Mouse (Mus musculus): ENCODE measurements around the gene Zfyve27. TPM values are rescaled to one million over a fixed set of nuclear protein-coding genes. Genes with fewer than 3 reads are reported as not detected.
A peak's percentile ranks its signal among the peaks of the same experiment; 100 is the strongest.

Gene Zfyve27
- total RNA-seq (2021) = 10 to 100 TPM; 78.2 to 85.1 TPM
- long read RNA-seq, experiment 1, full-length matches to known transcripts = 42 of 89 reads
- long read RNA-seq, experiment 1, partial matches to known transcripts = 11 of 89 reads
- long read RNA-seq, experiment 1, other reads (novel, unspliced or antisense) = 36 of 89 reads
- long read RNA-seq, experiment 2, full-length matches to known transcripts = 22 of 47 reads
- long read RNA-seq, experiment 2, partial matches to known transcripts = 3 of 47 reads
- long read RNA-seq, experiment 2, other reads (novel, unspliced or antisense) = 22 of 47 reads

DNA sequence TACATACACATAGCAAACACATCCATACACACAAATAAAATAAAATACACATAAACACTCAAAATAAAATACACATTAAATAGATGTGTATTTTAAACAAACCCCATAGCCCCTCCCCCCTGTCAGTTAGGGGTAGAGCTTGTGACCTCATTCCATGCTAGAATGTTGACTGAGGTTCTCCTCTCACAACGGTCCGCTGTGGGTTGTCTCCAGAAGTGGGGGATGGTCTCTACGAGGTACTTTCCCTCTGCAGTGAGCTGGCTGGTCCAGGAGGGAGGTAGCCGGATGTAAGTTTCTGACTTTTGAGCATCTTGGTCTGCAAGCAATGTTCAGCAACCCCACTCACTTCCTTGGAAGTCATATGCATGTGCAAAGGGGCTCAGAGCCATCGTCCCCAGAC, at the start of gene Zfyve27:
TSS of gene Zfyve27 (plus strand) at position 188 of the 400 bp plus-strand sequence.
- DNase-seq (ENCODE audit: low spot score in 2 of 2) = no peak

DNA sequence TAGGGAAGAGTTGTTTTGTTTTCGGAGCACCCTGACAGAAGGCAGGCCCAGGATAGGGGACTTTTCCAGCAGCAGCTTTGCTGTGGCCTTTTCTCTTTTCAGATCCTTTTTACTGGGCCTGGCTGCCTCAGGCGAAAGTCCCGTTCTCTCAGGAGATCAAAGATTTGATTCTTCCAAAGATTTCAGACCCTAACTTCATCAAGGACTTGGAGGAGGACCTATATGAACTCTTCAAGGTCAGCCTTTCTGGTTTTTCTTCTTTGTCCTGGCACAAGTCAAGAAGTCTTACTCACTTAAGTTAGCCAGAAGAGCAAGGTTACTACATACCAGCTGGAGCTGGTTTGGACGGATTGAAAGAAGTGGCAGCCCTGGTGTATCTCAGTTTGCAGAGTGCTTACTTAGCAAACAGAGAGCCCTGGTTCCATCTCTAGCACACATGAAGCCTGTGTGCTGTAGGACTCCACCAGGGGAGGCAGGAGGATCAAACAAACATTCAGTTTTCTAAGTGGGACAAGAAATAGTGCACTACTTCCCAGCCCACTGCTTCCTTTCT, 47.9 kb upstream of the Zfyve27 start:
- DNase-seq (ENCODE audit: low spot score in 2 of 2) = no peak

DNA sequence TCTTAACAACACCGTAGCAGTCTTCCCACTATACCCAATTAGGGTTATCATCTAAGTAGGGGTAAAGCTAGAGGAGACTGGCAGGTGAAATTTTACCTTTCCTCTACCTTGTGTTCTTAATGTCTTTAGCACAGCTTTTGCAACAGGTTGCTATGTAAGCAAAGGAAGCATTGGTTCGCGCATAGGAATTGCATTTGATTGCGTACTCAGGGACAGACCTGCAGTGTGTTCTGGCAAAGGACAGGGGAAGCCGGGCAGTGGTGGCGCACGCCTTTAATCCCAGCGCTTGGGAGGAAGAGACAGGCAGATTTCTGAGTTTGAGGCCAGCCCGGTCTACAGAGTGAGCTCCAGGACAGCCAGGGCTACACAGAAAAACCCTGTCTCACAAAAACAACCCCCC, 45.6 kb upstream of the Zfyve27 start:
- DNase-seq (ENCODE audit: low spot score in 2 of 2) = no peak

DNA sequence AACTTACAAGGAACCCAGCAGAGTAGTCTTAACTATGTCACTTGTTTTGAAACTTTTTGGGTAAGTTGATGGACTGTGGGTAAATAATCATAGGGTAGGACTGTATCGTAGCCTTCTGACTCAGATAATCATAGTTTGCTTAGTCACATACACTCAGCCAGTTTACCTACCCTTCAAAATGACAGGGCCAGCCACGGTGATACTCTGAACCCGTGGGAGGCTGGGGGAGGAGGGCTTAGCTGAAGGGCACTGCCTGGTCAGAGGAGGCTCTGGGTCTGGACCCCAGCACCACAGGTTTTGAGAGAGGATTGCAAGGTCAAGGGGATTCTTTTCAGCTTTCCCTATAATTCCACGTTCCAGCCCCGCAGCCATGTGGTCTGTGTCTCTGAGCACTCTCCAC, 45.2 kb upstream of the Zfyve27 start:
- DNase-seq (ENCODE audit: low spot score in 2 of 2) = no peak

DNA sequence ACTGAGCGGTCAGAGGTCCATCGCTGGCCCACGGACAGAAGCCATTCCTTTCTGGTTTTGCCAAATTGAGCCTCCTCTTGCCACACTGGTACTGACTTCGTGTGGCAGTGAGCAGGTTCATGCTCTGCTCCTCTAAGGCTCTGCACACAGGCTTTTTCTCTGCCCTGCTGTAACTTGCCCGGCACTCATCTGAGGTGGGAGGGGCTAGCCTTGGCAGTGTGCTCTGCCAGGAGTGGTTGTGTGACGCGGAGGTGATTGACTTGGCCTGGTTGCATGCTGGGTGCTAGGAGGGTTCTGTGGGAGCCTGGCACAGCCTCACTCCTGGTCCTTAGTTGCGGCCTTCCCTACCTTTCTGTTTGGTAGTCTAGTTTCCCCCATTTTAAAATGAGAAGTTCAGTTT, 43.3 kb upstream of the Zfyve27 start:
- no peak for DNase-seq (ENCODE audit: low spot score in 2 of 2)

DNA sequence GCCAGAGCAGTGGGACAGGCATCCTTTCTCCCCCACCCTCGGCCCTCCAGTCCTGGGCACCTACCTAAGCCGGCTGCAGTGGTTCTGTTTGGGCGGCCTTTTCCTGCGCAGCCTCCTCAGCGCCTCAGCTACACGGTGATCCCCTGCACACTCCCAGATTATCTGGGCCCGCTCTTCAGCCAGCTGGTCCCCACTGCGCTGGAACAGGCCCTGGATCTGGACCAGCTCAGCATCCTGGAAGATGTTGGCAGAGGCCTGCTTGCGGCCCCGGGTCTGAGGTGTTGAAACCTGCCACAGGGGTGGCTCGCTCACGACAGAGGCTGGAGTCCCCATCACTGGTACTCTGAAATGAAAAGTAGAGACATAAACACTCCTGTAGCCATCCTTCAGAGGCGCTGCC, 39.1 kb upstream of the Zfyve27 start:
- peak in 1 of 2 experiments; percentile 14 for DNase-seq (ENCODE audit: low spot score in 2 of 2)

DNA sequence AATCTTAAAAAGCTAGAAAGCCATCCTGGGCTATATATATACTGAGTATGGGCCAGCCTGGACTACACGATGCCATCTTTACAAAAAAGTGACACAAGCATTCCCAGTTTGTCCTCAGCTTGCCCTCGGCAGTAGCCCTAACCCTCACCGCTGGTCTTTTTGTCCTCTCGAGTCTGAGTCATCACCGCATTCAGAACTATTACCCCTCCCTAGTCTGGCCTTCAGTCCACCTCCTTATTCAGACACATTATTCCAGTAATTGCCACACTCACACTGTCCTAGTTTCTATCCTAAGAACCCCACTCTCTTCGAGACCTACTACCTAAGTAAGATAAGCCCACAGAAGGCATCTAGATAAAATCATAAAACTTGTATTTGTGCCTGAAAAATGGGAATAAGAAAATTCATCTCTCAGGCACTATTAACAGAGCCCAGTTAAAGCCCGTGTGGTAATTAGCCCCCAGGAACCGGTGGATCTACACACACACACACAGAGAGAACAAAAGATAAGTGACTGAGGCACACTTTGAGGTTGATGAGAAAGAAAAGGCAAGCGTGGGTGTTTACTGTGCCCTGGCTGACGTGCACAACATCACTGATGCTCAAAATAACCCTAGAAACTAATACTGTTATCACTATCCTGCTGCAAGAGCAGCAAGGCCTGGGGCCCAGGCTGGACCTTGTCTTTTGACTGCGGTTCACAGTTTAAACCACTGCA, 38.1 kb upstream of the Zfyve27 start:
- no peak for DNase-seq (ENCODE audit: low spot score in 2 of 2)

DNA sequence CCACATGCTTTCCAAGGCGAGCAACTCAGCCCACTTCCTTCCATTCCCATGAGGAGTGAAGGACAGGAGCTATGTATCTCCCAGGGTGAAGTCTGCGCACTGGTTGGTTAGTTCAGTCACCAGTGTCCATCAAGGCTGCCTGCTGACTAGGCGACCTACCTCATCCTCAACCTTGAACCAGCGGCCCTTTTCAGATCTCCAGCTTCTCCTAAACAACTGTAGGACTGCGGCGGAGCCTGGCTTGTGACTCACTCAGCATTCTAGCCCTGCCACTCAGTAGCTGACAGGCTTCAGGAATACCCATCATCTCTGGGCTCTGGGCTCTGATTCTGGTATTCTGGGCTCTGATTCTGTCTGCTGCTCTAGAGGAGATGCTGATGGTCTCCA, 37.5 kb upstream of the Zfyve27 start:
- DNase-seq (ENCODE audit: low spot score in 2 of 2) = no peak

DNA sequence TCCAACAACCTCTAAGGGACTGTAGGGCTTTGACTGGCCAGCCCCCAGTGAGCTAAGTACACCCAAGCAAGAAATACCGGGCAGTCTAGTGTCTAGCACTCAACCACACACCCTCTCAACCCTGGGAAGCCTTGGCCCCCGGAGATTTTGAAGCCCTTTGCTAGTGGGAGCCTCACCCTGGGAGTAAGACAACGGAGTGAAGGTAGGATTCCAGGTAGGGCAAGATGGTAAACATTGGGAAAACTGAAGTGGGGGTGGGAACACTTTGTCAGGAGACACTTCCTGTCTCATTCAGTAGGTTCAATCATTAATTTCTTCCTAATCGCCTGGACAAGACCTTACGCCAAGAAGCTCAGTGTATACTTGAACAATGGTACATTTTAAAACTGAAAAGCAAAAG, 36.7 kb upstream of the Zfyve27 start:
- no peak for DNase-seq (ENCODE audit: low spot score in 2 of 2)

DNA sequence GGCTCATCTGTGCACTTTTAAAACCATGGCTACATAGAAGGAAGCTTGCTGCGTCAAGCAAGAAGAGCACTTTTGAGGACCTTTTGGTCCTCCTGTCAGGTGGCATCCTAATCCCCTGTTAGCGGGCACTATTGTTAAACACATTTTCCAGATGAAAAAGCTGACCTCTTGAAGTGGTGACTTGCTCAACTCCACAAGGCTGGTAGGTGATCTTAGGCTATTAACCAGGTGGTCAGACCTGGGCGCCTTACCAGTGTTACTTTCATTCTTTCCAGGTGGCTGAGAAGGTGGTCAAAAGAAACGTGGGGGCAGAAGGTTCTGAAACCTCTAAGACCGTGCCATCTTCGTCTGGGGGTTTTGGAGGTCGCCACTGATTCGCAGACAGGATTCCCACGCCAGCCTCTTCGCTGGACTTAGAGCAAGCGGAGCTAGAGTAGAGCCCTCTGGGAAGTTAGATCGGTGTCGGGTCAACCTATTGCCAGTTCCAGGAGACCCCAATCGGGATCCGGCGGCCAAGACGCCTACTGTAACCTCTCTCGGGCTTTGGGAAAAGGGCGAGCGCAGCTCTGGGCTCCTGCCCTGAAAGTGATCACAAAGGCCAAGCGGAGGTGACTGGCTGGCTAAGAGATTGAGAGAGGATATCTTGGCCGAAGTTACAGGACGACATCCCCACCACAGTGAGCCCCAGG, 35.6 kb upstream of the Zfyve27 start:
- no peak for DNase-seq (ENCODE audit: low spot score in 2 of 2)

DNA sequence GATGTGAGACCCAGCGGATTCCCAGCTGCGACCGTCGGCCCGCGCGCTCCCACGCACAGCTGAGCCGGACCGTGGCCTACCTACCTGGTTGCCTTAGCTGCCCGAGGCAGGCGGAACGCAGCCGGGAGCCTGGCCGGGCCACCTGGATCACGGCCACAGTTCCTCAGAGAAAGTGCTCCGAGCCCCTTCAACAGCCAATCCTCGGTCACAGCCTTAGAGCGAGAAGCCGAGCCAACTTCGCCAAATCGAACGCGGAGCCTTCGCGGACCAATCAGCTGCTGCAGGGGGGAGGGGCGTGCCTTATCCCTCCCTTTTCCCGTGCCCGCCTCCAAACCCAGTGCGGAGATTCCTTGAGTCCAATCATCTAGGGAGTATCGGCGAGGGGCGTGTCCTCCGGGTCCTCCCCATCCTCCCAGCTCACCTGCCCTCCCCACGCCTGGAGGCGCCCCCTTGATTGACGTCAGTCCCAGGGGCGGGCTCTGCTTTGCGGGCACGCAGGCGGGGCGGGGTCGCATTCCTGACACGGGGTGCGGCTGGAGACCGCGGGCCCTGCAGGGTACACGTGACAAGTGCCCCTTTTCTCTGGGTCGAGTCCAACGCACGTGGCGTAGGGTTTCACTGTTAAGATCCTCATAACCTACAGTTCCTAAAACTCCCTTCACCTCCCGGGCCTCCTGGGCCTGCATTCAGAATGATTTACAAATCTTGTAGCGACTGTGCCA, 34.8 kb upstream of the Zfyve27 start, which contains the start of gene Avpi1:
TSS of gene Avpi1 (minus strand) at position 273 of the 722 bp plus-strand sequence.
- DNase-seq (ENCODE audit: low spot score in 2 of 2) = peak; percentile 97 to 98

DNA sequence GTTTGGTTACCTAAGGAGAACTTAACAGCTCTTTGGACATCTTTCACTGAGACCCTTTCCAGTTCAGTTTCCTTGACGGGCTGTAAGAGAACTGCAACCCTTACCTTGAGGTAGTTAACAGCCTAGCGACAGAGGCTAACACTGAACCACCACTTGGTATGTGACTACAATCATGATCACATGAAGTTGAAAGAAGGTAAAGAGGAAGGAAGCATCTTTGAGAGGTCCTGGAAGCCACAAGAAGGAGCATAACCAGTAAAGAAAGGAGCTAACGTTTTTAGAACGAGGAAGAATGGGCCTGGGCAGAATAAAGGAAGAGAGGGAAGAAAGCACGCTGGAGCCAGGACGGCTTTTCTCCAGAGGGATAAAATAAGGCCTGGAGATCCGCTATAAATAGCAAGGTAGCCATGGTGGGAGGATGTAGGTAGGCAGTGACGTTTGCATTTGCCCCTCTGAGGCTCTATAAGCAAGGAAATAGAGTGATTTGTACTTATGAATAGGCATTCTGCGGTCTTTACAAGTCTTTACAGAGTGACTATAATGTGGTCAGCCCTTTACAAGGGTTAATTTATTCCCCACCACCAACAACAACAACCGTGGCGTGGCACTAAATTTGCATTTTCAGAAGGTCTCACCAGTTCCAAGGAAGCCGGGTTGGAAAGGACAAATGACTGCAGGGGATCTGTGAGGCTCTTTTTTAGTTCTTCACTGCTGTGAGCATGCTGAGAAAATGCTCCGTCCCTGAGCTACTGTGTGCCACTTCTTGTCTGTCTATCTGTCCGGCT, 34.0 kb upstream of the Zfyve27 start:
- DNase-seq (ENCODE audit: low spot score in 2 of 2) = peak in 1 of 2 experiments; percentile 37

DNA sequence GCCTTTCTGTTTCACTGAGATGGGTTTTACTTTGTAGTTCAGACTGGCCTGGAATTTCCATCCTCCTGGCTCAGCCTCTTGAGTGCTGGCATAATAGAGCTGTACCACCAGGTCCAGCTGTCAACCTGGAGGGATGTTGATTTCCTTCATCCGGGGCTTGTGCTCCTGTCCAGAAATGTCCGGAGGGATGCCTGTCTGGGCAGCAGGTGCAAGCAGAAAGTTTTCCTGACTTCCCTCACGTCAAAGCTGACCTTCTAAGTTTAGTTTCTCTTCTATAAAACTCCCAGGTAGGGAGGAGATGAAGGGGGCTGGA, 33.5 kb upstream of the Zfyve27 start:
- no peak for DNase-seq (ENCODE audit: low spot score in 2 of 2)

DNA sequence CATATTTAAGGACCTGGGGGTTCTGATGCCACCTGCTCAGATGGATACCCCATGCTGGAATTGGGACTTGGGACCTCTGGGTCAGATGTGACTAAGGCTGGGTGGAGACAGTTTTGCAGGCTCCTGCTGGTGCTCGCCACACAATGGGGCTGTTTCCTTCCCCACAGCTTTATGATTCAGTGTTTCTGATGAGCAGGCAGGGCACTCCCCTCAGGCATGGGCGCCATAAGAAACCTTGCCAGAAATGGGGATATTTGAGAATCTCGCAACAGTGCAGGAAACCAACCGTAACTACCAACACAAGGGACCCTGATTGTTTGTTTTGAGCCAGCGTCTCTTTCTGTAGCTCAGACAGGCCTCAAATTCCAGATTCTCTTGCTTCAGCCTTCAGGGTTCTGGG, 32.6 kb upstream of the Zfyve27 start:
- no peak for DNase-seq (ENCODE audit: low spot score in 2 of 2)

DNA sequence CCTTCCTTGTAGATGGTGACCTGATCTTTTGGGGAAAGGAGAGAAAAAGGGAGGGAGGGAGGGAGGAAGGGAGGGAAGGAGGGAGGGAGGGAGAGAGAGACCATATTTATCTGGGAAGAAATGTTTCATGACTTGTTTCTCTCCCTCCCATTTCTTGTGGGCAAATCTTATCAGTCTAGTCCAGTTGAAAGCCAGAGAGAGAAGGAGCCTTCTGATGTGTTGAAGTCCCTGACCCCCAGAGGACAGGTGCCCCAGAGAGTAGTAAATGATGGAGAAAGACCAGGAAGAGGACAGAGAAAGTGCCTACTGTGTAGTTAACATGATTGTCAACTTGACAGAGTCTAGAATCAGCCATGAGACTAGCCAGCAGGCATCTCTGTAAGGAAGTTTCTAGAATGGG, 28.7 kb upstream of the Zfyve27 start:
- no peak for DNase-seq (ENCODE audit: low spot score in 2 of 2)

DNA sequence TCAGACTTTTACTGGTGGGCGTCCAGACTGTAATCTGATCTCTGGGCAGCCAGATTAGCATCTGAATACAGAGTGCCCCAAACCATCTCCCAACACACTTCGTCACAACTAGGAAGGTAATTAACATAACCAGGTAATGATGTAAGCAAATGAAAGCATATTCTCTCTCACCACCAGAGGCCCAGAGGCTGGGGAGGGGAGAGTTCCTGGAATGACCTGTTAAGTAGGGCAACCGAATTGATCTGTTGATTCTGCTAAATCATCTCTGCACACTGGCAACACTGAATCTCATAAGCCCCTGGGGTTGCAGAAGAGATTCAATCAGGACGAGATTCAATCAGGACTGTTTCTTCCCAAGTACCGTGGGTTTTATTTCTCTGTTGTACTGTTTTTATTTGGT, 27.6 kb upstream of the Zfyve27 start:
- no peak for DNase-seq (ENCODE audit: low spot score in 2 of 2)

DNA sequence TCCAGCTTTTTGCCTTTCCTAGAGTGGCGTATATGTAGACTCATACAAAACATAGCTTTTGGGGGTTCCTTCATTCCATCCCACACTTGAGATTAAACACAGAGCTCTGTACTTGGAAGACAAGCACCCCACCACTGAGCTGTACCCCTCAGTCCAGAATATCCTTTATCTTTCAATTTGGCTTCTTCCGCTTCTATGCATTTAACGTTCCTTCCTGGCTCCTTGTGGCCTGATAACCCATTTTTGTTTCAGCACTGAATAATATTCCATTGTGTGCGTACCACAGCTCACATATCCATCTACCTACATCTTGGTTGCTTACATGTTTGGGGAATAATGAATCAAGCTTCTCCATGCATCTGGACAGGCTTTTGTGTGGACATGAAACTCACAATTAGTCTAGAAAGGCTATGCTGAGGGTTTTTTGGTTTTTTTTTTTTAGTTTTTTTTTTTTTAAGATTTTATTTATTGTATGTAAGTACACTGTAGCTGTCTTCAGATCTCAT, 26.5 kb upstream of the Zfyve27 start:
- no peak for DNase-seq (ENCODE audit: low spot score in 2 of 2)

DNA sequence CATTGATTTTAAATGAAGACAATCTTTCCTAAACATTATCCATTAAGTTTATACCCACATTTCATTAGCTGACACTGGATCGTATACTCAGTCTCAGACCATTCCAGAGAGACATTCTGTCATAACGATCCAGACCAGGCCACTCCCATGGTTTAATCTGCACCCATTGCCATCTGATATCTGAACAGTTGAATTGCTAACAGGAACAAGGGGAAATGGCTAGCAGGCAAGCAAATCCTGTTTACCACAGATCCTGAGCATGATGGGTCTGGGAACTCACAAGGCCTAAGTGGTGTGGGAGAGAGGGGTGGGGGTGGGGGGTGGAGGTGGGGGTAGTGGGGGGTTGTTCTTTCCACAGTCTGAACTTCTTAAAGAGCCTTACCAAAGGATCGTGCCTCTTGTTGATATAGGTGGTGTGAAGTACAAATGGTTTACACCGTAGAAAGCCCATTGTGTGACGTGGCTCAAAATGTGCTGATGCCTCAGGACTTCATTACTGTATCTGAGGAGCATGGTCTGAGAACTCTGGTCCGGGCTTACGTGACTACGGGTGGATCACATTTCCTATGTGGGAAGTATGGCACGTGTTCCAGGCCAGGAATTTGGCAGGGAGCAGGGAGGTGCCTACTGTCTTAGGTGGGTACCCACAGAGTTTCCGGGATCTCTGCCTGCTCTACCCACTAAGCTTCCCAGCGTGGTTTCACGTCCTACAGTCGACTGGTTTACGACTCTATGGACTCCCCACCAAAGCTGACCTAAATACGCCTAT, 25.1 kb upstream of the Zfyve27 start:
- no peak for DNase-seq (ENCODE audit: low spot score in 2 of 2)

DNA sequence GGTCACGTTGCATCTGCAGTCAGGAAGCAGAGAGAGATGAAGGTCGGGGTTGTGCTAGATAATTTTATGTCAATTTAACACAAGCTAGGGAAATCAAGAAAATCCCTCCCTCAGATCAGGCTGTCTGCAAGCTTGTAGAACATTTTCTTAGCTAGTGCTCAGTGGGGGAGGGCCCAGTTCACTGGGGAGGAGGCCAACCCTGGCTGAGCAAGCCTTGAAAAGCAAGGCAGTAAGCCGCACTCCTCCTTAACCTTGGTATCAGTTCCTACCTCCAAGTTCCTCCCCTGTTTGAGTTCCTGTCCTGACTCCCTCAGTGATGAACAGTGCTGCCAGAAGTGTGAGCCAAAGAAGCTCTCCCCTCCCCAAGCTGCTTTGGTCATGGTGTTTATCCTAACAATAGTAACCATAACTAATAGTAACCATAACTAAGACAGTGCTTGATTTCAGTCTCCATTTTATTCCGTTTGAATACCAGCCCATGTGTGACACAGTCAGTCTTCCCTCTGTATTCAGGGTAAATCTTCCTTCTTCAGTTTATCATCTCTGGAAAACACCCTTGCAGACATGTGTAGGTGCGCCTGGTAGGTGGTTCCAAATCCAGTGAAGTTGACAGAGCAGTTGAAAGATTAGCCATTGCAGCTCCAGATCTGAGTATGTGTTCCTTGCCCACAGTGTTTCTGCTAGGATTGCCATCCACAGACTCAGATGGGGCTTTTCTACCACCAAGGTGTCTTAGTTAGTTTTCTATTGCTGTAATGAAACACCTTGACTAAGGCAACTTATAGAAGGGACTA, 23.8 kb upstream of the Zfyve27 start:
- DNase-seq (ENCODE audit: low spot score in 2 of 2) = no peak
